Mouse (Mus musculus) neural tube, postnatal 0 days (tissue): ENCODE data around the gene Gm10985. TPM values are rescaled to one million over a fixed set of nuclear protein-coding genes. Genes with fewer than 3 reads are reported as not detected.

Experiments used
- polyA plus RNA-seq: library from polyadenylated mRNA; unstranded; fragments of >200 nt; fragmentation: Nextera tagmentation; extraction: Ambion mirVana; gene quantifications from 2 replicates; pipeline ENCODE4 v1.2.1, GENCODE M21; 2015

The Gm10985 gene
- not detected in 2 replicates for polyA plus RNA-seq

GRCm38 (mm10) chr3:53844786-53845185 lies at the start of gene Gm10985:
Gene Gm10985, plus strand, starts transcription at chr3:53845086.

GRCm38 (mm10) chr3:53863383-53864220 lies 18.7 kb downstream of the Gm10985 start, which contains the start of gene Ufm1:
Gene Ufm1, minus strand, starts transcription at chr3:53863830.

Other genes starting within 250 kb of the Gm10985 start
- gene Frem2, start 187.7 kb upstream of the Gm10985 start, polyA plus RNA-seq: 1.1 and 1.2 TPM in 2 replicates
- gene Ufm1, start 18.7 kb downstream of the Gm10985 start, polyA plus RNA-seq: 81.6 and 97.7 TPM in 2 replicates